Mouse (Mus musculus): ENCODE measurements around the gene Atxn7l1. TPM values are rescaled to one million over a fixed set of nuclear protein-coding genes. Genes with fewer than 3 reads are reported as not detected.
A peak's percentile ranks its signal among the peaks of the same experiment; 100 is the strongest.

Atxn7l1 gene
- polyA plus RNA-seq, 1 experiment from 2014 or later: 13.6 TPM

DNA sequence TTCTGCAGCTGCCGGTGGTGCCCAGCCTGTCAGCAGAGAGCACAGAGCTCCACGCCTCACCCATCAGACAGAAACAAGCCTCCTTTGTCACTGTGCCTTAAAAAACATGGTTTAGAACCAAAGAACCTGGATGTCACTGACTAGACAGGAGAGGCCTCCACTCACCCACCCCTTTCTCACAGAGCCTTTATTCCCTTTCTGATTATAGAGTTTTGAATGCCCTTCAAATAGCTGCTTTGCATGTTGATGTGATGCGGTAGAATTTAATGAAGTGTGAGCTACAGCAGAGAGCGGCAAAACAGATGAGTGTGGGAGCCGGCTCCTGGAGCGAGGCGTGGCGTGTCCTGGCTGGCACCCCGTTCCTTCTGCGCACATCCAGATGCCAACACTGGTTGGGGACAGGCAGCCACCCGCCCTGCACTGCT is 77.6 kb downstream of the Atxn7l1 start:
- H3K9me3 ChIP-seq: no peaks in the 10 kb centered on the region
- 0 out of 2 replicates have a peak overlapping the region, but pooled peaks have one; percentile 29 for H3K27ac ChIP-seq
- H3K27me3 ChIP-seq (ENCODE audit: insufficient read depth, poor library complexity, severe bottlenecking): no peaks in the 10 kb centered on the region
- H3K4me3 ChIP-seq: no peak overlapping the region
- H3K36me3 ChIP-seq: no peaks in the 10 kb centered on the region
- no peak for DNase-seq (ENCODE audit: low spot score)
- peaks cover 51% of the 10 kb centered on the region for H3K4me1 ChIP-seq
- 67% methylated on average over 11 of the region's 11 CpGs for WGBS

GRCm38 (mm10) chr12:33225978-33226377 is 78.5 kb downstream of the Atxn7l1 start:
- H3K4me3 ChIP-seq: no peak overlapping the region
- DNase-seq (ENCODE audit: low spot score): no peak
- 82% methylated on average over 1 of the region's 1 CpGs for WGBS

GRCm38 (mm10) chr12:33226596-33226995 is 79.1 kb downstream of the Atxn7l1 start:
- no peak overlapping the region for H3K4me3 ChIP-seq
- peak overlapping the region; percentile 31; the same call in 1 of the 2 replicates for H3K27ac ChIP-seq
- no peaks in the 10 kb centered on the region for H3K27me3 ChIP-seq (ENCODE audit: insufficient read depth, poor library complexity, severe bottlenecking)
- H3K9me3 ChIP-seq: no peaks in the 10 kb centered on the region
- WGBS: 31% methylated on average over 10 of the region's 10 CpGs
- peaks cover 42% of the 10 kb centered on the region for H3K4me1 ChIP-seq
- DNase-seq (ENCODE audit: low spot score): no peak
- H3K36me3 ChIP-seq: no peaks in the 10 kb centered on the region

More at GRCm38 (mm10) chr12:33225978-33226377, 78.5 kb downstream of the Atxn7l1 start:
- Histone ChIP-seq H3K9me3 (no peaks in the 10 kb centered on the region), H3K36me3 (no peaks in the 10 kb centered on the region), H3K4me1 (peaks cover 43% of the 10 kb centered on the region), H3K27me3 (ENCODE audit: insufficient read depth, poor library complexity, severe bottlenecking) (no peaks in the 10 kb centered on the region), H3K27ac (no peak overlapping the region)

- H3K9me3 ChIP-seq: no peaks in the 10 kb centered on the region
- no peak for DNase-seq (ENCODE audit: low spot score)
- H3K36me3 ChIP-seq: no peaks in the 10 kb centered on the region
- WGBS: 78% methylated on average over 4 of the region's 4 CpGs
- no peak overlapping the region for H3K27ac ChIP-seq
- no peak overlapping the region for H3K4me3 ChIP-seq
- peaks cover 24% of the 10 kb centered on the region for H3K4me1 ChIP-seq
- H3K27me3 ChIP-seq (ENCODE audit: insufficient read depth, poor library complexity, severe bottlenecking): no peaks in the 10 kb centered on the region
These were observed 87.8 kb downstream of the Atxn7l1 start for GRCm38 (mm10) chr12:33235314-33235713.

GRCm38 (mm10) chr12:33235771-33236323 is 88.4 kb downstream of the Atxn7l1 start:
- 66% methylated on average over 13 of the region's 13 CpGs for WGBS
- no peak overlapping the region for H3K4me3 ChIP-seq
- H3K27ac ChIP-seq: no peak overlapping the region
- peaks cover 24% of the 10 kb centered on the region for H3K4me1 ChIP-seq
- no peak for DNase-seq (ENCODE audit: low spot score)
- no peaks in the 10 kb centered on the region for H3K9me3 ChIP-seq
- H3K36me3 ChIP-seq: no peaks in the 10 kb centered on the region
- no peaks in the 10 kb centered on the region for H3K27me3 ChIP-seq (ENCODE audit: insufficient read depth, poor library complexity, severe bottlenecking)

- Histone ChIP-seq H3K27me3 (ENCODE audit: insufficient read depth, poor library complexity, severe bottlenecking) (no peaks in the 10 kb centered on the region), H3K27ac (no peak overlapping the region), H3K36me3 (no peaks in the 10 kb centered on the region), H3K4me1 (peaks cover 24% of the 10 kb centered on the region), H3K9me3 (no peaks in the 10 kb centered on the region), H3K4me3 (no peak overlapping the region)
- no peak for DNase-seq (ENCODE audit: low spot score)
- 72% methylated on average over 11 of the region's 11 CpGs for WGBS
These were observed 89.0 kb downstream of the Atxn7l1 start for GRCm38 (mm10) chr12:33236344-33237049.

DNA sequence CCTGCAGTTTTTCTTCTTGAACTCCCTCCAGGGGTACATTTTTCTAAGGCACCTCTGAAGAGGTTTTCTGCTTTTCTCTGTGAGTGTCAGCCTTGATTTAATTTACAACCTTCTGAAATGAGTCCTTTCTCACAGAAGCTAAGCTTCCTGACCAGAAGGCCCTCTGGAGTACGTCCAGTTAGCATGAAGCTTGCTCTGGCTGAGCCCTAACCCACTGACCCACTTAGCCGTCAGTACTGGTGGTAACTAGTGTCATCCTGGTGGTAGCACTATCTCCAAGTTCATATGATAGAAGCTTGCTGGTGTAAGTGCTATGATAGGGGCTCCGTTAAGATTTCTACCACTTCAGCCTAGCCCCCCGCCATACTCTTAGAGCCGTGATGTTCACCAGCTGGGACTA is 89.6 kb downstream of the Atxn7l1 start:
- H3K4me1 ChIP-seq: peaks cover 24% of the 10 kb centered on the region
- H3K36me3 ChIP-seq: no peaks in the 10 kb centered on the region
- H3K27me3 ChIP-seq (ENCODE audit: insufficient read depth, poor library complexity, severe bottlenecking): no peaks in the 10 kb centered on the region
- no peaks in the 10 kb centered on the region for H3K9me3 ChIP-seq
- H3K27ac ChIP-seq: 0 out of 2 replicates have a peak overlapping the region, but pooled peaks have one; percentile 22
- 50% methylated on average over 5 of the region's 5 CpGs for WGBS
- DNase-seq (ENCODE audit: low spot score): no peak
- H3K4me3 ChIP-seq: no peak overlapping the region

DNA sequence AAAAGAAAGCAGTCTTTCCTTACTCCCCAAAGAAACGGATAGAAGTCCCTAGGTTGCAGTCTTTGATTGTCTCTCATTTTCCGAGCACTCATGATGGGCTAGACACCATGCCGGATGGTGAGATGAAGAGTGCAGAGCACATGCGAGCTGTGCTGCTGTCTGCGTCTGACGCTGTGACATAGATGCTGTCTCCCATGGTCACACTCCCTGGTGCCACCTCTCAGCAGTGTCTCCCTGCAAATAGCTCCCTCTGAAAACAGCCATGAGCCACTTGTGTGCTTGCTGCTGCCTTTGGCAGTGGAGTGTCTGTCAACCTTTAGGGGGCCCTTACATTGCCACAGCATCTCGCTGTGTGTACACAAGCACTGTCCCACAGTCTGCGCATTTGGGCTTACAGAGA is 95.2 kb downstream of the Atxn7l1 start:
- H3K27ac ChIP-seq: peak overlapping the region; percentile 13; the same call in 1 of the 2 replicates
- H3K27me3 ChIP-seq (ENCODE audit: insufficient read depth, poor library complexity, severe bottlenecking): no peaks in the 10 kb centered on the region
- no peaks in the 10 kb centered on the region for H3K36me3 ChIP-seq
- H3K4me3 ChIP-seq: no peak overlapping the region
- no peak for DNase-seq (ENCODE audit: low spot score)
- H3K9me3 ChIP-seq: no peaks in the 10 kb centered on the region
- peaks cover 44% of the 10 kb centered on the region for H3K4me1 ChIP-seq
- 64% methylated on average over 8 of the region's 8 CpGs for WGBS

- 35% methylated on average over 15 of the region's 15 CpGs for WGBS
- Histone ChIP-seq H3K27me3 (ENCODE audit: insufficient read depth, poor library complexity, severe bottlenecking) (no peaks in the 10 kb centered on the region), H3K36me3 (0 out of 2 replicates have a peak, but pooled peaks cover 2% of the 10 kb centered on the region), H3K4me1 (peaks cover 44% of the 10 kb centered on the region), H3K4me3 (peak overlapping the region; percentile 24; the same call in 1 of the 2 replicates), H3K9me3 (no peaks in the 10 kb centered on the region), H3K27ac (peak overlapping the region; percentile 75)
- DNase-seq (ENCODE audit: low spot score): no peak
These were observed 96.8 kb downstream of the Atxn7l1 start for GRCm38 (mm10) chr12:33244132-33244875.

DNA sequence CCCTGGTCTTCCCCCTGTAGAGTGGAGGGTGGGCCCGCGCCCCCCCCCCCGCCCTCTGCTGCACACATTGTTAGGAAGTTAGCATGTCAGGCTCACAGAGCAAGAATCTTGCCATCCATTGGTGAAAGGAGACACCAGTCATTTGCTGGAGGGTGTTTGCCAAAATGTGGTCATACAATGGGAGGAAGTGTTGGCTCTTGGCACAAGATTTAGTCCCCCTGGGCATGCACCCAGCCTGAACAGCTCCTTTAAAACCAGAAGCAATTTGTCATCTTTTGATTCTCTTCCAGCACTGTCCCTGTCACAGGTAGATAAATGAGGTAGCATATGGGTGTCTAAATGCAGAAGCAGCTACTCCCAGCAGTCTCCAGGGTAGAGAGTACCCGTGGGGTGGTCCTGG is 98.0 kb downstream of the Atxn7l1 start:
- H3K4me1 ChIP-seq: peaks cover 44% of the 10 kb centered on the region
- 85% methylated on average over 4 of the region's 4 CpGs for WGBS
- H3K36me3 ChIP-seq: peaks cover 10% of the 10 kb centered on the region
- no peaks in the 10 kb centered on the region for H3K27me3 ChIP-seq (ENCODE audit: insufficient read depth, poor library complexity, severe bottlenecking)
- no peaks in the 10 kb centered on the region for H3K9me3 ChIP-seq
- no peak overlapping the region for H3K4me3 ChIP-seq
- DNase-seq (ENCODE audit: low spot score): no peak
- peak overlapping the region; percentile 75 for H3K27ac ChIP-seq

DNA sequence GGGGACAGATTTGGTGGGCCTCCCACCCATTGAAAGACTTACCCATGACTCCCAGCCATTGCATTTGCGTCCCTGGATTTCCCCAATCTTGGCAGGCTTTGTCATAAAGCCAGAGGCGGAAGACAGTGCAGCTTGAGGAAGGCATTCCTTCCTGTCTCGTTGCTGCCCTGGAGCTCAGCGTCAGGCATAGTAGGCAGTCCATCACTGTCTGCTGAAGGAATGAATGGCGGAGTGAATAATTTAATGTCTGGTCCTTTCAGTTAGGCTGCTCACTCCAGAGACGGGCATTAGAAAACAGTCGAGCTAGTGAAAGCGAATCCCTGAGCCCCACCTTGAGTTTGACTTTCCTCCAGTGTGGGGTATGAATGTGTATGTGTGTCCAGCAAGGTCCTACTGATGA is 99.4 kb downstream of the Atxn7l1 start:
- H3K36me3 ChIP-seq: peaks cover 11% of the 10 kb centered on the region
- H3K27me3 ChIP-seq (ENCODE audit: insufficient read depth, poor library complexity, severe bottlenecking): no peaks in the 10 kb centered on the region
- peaks cover 44% of the 10 kb centered on the region for H3K4me1 ChIP-seq
- H3K27ac ChIP-seq: no peak overlapping the region
- no peak for DNase-seq (ENCODE audit: low spot score)
- H3K4me3 ChIP-seq: no peak overlapping the region
- H3K9me3 ChIP-seq: no peaks in the 10 kb centered on the region
- WGBS: 84% methylated on average over 8 of the region's 8 CpGs

DNA sequence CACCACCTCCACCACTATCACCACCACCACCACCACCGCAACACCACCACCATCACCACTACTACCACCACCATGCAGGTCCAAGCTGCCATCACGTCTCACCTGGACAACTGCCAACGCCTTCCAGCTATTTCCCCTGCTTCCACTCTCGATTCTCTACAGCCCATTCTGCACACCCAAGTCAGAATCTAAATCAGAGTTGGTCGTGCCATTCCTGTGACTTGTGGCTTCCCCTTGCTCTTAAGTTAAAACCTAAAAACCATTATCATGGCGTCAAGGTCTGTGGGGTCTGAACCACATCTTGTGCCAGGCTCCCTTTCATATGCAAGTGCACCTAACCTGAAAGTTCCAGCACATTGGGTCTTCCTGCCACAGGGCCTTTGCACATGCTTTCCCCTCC is 102.7 kb downstream of the Atxn7l1 start:
- peak; percentile 53 for DNase-seq (ENCODE audit: low spot score)
- Histone ChIP-seq H3K36me3 (peaks cover 11% of the 10 kb centered on the region), H3K27ac (no peak overlapping the region), H3K4me3 (no peak overlapping the region), H3K4me1 (peaks cover 34% of the 10 kb centered on the region), H3K27me3 (ENCODE audit: insufficient read depth, poor library complexity, severe bottlenecking) (no peaks in the 10 kb centered on the region), H3K9me3 (no peaks in the 10 kb centered on the region)
- WGBS: 87% methylated on average over 6 of the region's 6 CpGs

- H3K9me3 ChIP-seq: no peaks in the 10 kb centered on the region
- peaks cover 11% of the 10 kb centered on the region for H3K36me3 ChIP-seq
- no peak overlapping the region for H3K4me3 ChIP-seq
- peaks cover 22% of the 10 kb centered on the region for H3K4me1 ChIP-seq
- DNase-seq (ENCODE audit: low spot score): no peak
- 87% methylated on average over 8 of the region's 8 CpGs for WGBS
- H3K27ac ChIP-seq: no peak overlapping the region
- no peaks in the 10 kb centered on the region for H3K27me3 ChIP-seq (ENCODE audit: insufficient read depth, poor library complexity, severe bottlenecking)
These were observed 103.9 kb downstream of the Atxn7l1 start for GRCm38 (mm10) chr12:33251399-33251798.
